Mouse (Mus musculus): ENCODE results near the gene Rgs4. TPM values are rescaled to one million over a fixed set of nuclear protein-coding genes. Genes with fewer than 3 reads are reported as not detected.

Rgs4 gene
- polyA plus RNA-seq, 1 experiment = 0.48 TPM

DNA sequence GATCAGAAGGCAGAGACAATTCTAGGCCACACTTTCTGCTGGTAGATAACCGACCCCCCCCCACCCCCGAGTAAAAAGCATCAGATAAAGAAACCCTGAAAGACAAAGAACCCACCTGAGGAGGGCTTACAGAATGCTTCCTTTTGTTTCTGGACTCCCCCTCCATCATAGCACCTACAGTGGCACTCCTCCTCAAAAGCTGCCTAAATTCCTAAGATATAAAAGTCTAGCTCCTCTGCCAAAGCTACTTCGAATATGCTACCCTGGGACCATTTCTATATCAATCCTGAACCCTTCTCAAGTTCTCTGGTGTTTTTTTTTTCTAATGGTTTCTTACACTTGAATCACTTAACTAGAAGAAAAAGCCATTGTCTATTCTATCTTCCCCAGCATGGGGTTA, 9.1 kb upstream of the Rgs4 start:
- WGBS = 24% methylated on average over 3 of the region's 3 CpGs
- H3K4me3 ChIP-seq (ENCODE audit: low read depth, low read length) = no peak overlapping the region
- H3K27me3 ChIP-seq (ENCODE audit: control insufficient read depth, insufficient read depth, low read length) = no peaks in the 10 kb centered on the region
- no peaks in the 10 kb centered on the region for H3K4me1 ChIP-seq (ENCODE audit: control insufficient read depth, insufficient read depth, insufficient read length, low read length)
- TF ChIP-seq CTCF (IDR thresholded peaks at IDR 0.05; ENCODE audit: extremely low read depth, insufficient read length, insufficient replicate concordance, low read depth, low read length) = no peak
- no peak for TF ChIP-seq POLR2A (IDR thresholded peaks at IDR 0.05; ENCODE audit: low read depth, low read length)
- H3K27ac ChIP-seq (ENCODE audit: insufficient read depth, low read depth, low read length) = no peak overlapping the region
- no peaks in the 10 kb centered on the region for H3K36me3 ChIP-seq (ENCODE audit: control insufficient read depth, insufficient read depth, low read length)

DNA sequence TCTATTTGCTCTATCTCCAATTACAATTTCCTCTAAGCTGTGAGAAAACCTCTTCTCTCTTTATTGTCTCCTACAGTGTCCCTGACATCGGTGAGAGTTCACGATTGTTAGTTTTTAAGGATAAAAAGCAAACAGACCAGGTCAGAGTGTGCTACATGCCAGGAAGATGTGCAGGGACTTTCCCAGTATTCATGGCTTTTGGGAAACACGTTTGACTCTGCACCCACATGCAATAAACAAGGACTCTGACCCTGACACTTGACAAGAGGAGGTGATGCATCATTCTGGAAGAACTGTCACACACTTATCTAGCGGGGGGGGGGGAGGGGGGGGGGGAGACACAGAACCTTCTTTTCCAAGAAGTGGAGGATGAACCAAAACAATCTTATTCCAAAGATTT, 5.0 kb upstream of the Rgs4 start:
- Histone ChIP-seq H3K4me3 (ENCODE audit: low read depth, low read length) (no peak overlapping the region), H3K4me1 (ENCODE audit: control insufficient read depth, insufficient read depth, insufficient read length, low read length) (no peaks in the 10 kb centered on the region), H3K36me3 (ENCODE audit: control insufficient read depth, insufficient read depth, low read length) (no peaks in the 10 kb centered on the region), H3K27ac (ENCODE audit: insufficient read depth, low read depth, low read length) (no peak overlapping the region), H3K27me3 (ENCODE audit: control insufficient read depth, insufficient read depth, low read length) (peaks cover 2% of the 10 kb centered on the region; the same call in 1 of the 2 replicates)
- TF ChIP-seq POLR2A (IDR thresholded peaks at IDR 0.05; ENCODE audit: low read depth, low read length) (no peak), CTCF (IDR thresholded peaks at IDR 0.05; ENCODE audit: extremely low read depth, insufficient read length, insufficient replicate concordance, low read depth, low read length) (no peak)
- 11% methylated on average over 4 of the region's 4 CpGs for WGBS

GRCm38 (mm10) chr1:169748439-169748838, 997 bp upstream of the Rgs4 start:
- Histone ChIP-seq H3K36me3 (ENCODE audit: control insufficient read depth, insufficient read depth, low read length) (no peaks in the 10 kb centered on the region), H3K27ac (ENCODE audit: insufficient read depth, low read depth, low read length) (no peak overlapping the region), H3K27me3 (ENCODE audit: control insufficient read depth, insufficient read depth, low read length) (peaks cover 3% of the 10 kb centered on the region; the same call in 1 of the 2 replicates), H3K4me1 (ENCODE audit: control insufficient read depth, insufficient read depth, insufficient read length, low read length) (no peaks in the 10 kb centered on the region), H3K4me3 (ENCODE audit: low read depth, low read length) (no peak overlapping the region)
- 30% methylated on average over 5 of the region's 5 CpGs for WGBS
- TF ChIP-seq CTCF (IDR thresholded peaks at IDR 0.05; ENCODE audit: extremely low read depth, insufficient read length, insufficient replicate concordance, low read depth, low read length) (no peak), POLR2A (IDR thresholded peaks at IDR 0.05; ENCODE audit: low read depth, low read length) (no peak)

DNA sequence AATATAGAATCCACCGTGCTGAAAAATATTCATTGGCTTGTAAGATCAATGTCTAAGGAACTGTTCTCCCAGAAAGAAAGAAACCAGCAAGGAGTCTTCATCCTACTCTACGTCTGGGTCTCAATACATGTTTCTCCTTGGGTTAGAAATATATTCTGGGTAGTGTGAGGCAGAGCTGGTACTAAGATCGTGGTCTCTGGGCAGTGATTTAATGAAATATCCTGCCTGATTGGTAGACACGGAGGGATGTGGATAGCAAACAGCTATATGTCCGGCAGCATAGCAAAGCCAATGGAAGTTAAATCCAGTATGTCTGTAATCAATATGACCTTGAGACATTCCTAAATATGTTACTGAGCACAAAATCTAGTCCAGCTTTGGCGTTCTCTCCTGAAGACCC, 460 bp upstream of the Rgs4 start:
- TF ChIP-seq CTCF (IDR thresholded peaks at IDR 0.05; ENCODE audit: extremely low read depth, insufficient read length, insufficient replicate concordance, low read depth, low read length) = no peak
- no peak for TF ChIP-seq POLR2A (IDR thresholded peaks at IDR 0.05; ENCODE audit: low read depth, low read length)
- Histone ChIP-seq H3K4me1 (ENCODE audit: control insufficient read depth, insufficient read depth, insufficient read length, low read length) (no peaks in the 10 kb centered on the region), H3K27ac (ENCODE audit: insufficient read depth, low read depth, low read length) (no peak overlapping the region), H3K27me3 (ENCODE audit: control insufficient read depth, insufficient read depth, low read length) (peaks cover 3% of the 10 kb centered on the region; the same call in 1 of the 2 replicates), H3K36me3 (ENCODE audit: control insufficient read depth, insufficient read depth, low read length) (no peaks in the 10 kb centered on the region), H3K4me3 (ENCODE audit: low read depth, low read length) (no peak overlapping the region)
- WGBS = 33% methylated on average over 6 of the region's 6 CpGs

GRCm38 (mm10) chr1:169741147-169741546, 6.3 kb downstream of the Rgs4 start:
- Histone ChIP-seq H3K27me3 (ENCODE audit: control insufficient read depth, insufficient read depth, low read length) (no peaks in the 10 kb centered on the region), H3K4me3 (ENCODE audit: low read depth, low read length) (no peak overlapping the region), H3K4me1 (ENCODE audit: control insufficient read depth, insufficient read depth, insufficient read length, low read length) (no peaks in the 10 kb centered on the region), H3K27ac (ENCODE audit: insufficient read depth, low read depth, low read length) (no peak overlapping the region), H3K36me3 (ENCODE audit: control insufficient read depth, insufficient read depth, low read length) (no peaks in the 10 kb centered on the region)
- 39% methylated on average over 5 of the region's 5 CpGs for WGBS
- TF ChIP-seq CTCF (IDR thresholded peaks at IDR 0.05; ENCODE audit: extremely low read depth, insufficient read length, insufficient replicate concordance, low read depth, low read length) (no peak), POLR2A (IDR thresholded peaks at IDR 0.05; ENCODE audit: low read depth, low read length) (no peak)

GRCm38 (mm10) chr1:169737231-169737630, 10.2 kb downstream of the Rgs4 start:
- Histone ChIP-seq H3K4me1 (ENCODE audit: control insufficient read depth, insufficient read depth, insufficient read length, low read length) (no peaks in the 10 kb centered on the region), H3K36me3 (ENCODE audit: control insufficient read depth, insufficient read depth, low read length) (no peaks in the 10 kb centered on the region), H3K4me3 (ENCODE audit: low read depth, low read length) (no peak overlapping the region), H3K27ac (ENCODE audit: insufficient read depth, low read depth, low read length) (no peak overlapping the region), H3K27me3 (ENCODE audit: control insufficient read depth, insufficient read depth, low read length) (no peaks in the 10 kb centered on the region)
- WGBS = 66% methylated on average over 6 of the region's 6 CpGs
- no peak for TF ChIP-seq POLR2A (IDR thresholded peaks at IDR 0.05; ENCODE audit: low read depth, low read length)
- no peak for TF ChIP-seq CTCF (IDR thresholded peaks at IDR 0.05; ENCODE audit: extremely low read depth, insufficient read length, insufficient replicate concordance, low read depth, low read length)

GRCm38 (mm10) chr1:169736139-169736538, 11.3 kb downstream of the Rgs4 start:
- no peaks in the 10 kb centered on the region for H3K27me3 ChIP-seq (ENCODE audit: control insufficient read depth, insufficient read depth, low read length)
- H3K36me3 ChIP-seq (ENCODE audit: control insufficient read depth, insufficient read depth, low read length) = no peaks in the 10 kb centered on the region
- WGBS = 79% methylated on average over 6 of the region's 6 CpGs
- no peak overlapping the region for H3K27ac ChIP-seq (ENCODE audit: insufficient read depth, low read depth, low read length)
- no peak overlapping the region for H3K4me3 ChIP-seq (ENCODE audit: low read depth, low read length)
- TF ChIP-seq POLR2A (IDR thresholded peaks at IDR 0.05; ENCODE audit: low read depth, low read length) (no peak), CTCF (IDR thresholded peaks at IDR 0.05; ENCODE audit: extremely low read depth, insufficient read length, insufficient replicate concordance, low read depth, low read length) (no peak)
- no peaks in the 10 kb centered on the region for H3K4me1 ChIP-seq (ENCODE audit: control insufficient read depth, insufficient read depth, insufficient read length, low read length)

Data from small intestine, adult 2 months (tissue).